Mouse (Mus musculus) heart, embryonic 11.5 days (tissue): ENCODE data around the gene Gm20388. TPM values are rescaled to one million over a fixed set of nuclear protein-coding genes. Genes with fewer than 3 reads are reported as not detected.

Experiments used
- ATAC-seq: fragments of 200-750 bp; cut with Nextera tagmentation; replicated peaks from 2 replicates; pipeline ENCODE4 v1.8.0; 2017; ENCODE audit warnings: moderate library complexity; ENCODE audit not compliant: insufficient number of reproducible peaks, low FRiP score, low TSS enrichment
- H3K27ac ChIP-seq: fragments of 300-500 bp; sonication (generic); 2 replicates; pipeline ENCODE4 v1.5.1; 2014; ENCODE audit warnings: mild to moderate bottlenecking, low read depth, low read length
- H3K27me3 ChIP-seq: fragments of 300-500 bp; sonication (generic); 2 replicates; pipeline ENCODE4 v1.6.1; 2014; ENCODE audit warnings: mild to moderate bottlenecking, low read length, mixed read lengths; ENCODE audit not compliant: control insufficient read depth, insufficient read depth
- H3K36me3 ChIP-seq: fragments of 300-500 bp; sonication (generic); 2 replicates; pipeline ENCODE4 v1.6.1; 2014; ENCODE audit warnings: mild to moderate bottlenecking, low read length, moderate library complexity, mixed read lengths; ENCODE audit not compliant: control insufficient read depth, insufficient read depth
- H3K4me1 ChIP-seq: fragments of 300-500 bp; sonication (generic); 2 replicates; pipeline ENCODE4 v1.6.1; 2014; ENCODE audit warnings: low read length; ENCODE audit not compliant: control insufficient read depth, insufficient read depth
- H3K4me2 ChIP-seq: fragments of 300-500 bp; sonication (generic); 2 replicates; pipeline ENCODE4 v1.6.1; 2014; ENCODE audit warnings: mild to moderate bottlenecking, moderate library complexity
- H3K4me3 ChIP-seq: fragments of 300-500 bp; sonication (generic); 2 replicates; pipeline ENCODE4 v1.5.1; 2014; ENCODE audit warnings: low read depth, low read length
- H3K9ac ChIP-seq: fragments of 300-500 bp; sonication (generic); 2 replicates; pipeline ENCODE4 v1.6.1; 2014; ENCODE audit warnings: mild to moderate bottlenecking, low read depth, low read length, moderate library complexity
- H3K9me3 ChIP-seq: fragments of 300-500 bp; sonication (generic); replicated peaks from 2 replicates; pipeline ENCODE4 v1.6.1; 2016; ENCODE audit warnings: low read length; ENCODE audit not compliant: control insufficient read depth
- WGBS: fragments of 180-500 bp; shearing (Covaris S2); extraction: QIAGEN DNeasy Blood & Tissue Kit; methylation state at CpG from one replicate; pipeline ENCODE4 v1.1.7; 2014; ENCODE audit not compliant: insufficient replicate concordance; 5-methylcytosine and 5-hydroxymethylcytosine counted together
- polyA plus RNA-seq: library from polyadenylated mRNA; unstranded; fragments of >200 nt; fragmentation: Nextera tagmentation; extraction: Ambion mirVana; gene quantifications from 2 replicates; pipeline ENCODE4 v1.2.1, GENCODE M21; 2014

The Gm20388 gene
- polyA plus RNA-seq, 1 experiment from 2014 or later = 6.4 TPM

DNA sequence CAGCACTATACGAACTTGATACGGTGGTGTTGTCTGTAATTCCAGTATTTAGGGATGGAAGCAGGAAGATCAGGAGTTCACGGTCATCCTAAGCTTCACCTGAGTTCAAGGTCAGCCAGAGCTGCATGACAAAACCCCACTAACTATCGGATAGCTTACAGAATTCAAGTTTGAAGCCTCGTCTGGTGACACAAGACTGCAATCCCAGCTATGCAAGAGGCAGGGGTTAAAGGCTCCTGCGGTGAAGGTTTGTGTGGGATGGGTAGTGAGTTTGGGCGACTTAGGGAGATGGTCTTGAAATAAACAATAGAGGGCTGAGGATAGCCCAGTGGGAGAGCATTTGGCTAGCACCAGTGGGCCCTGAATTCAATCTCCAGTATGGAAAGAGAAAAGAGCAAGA is 4287.6 kb downstream of the Gm20388 start:
- Histone ChIP-seq H3K36me3 (no peaks in the 10 kb centered on the region), H3K9me3 (no peaks in the 10 kb centered on the region), H3K4me3 (no peak overlapping the region), H3K27ac (no peak overlapping the region), H3K4me1 (no peaks in the 10 kb centered on the region), H3K27me3 (peaks cover 17% of the 10 kb centered on the region; the same call in 1 of the 2 replicates), H3K4me2 (no peak overlapping the region), H3K9ac (no peak overlapping the region)
- WGBS = 73% methylated on average over 7 of the region's 7 CpGs
- no peak for ATAC-seq

DNA sequence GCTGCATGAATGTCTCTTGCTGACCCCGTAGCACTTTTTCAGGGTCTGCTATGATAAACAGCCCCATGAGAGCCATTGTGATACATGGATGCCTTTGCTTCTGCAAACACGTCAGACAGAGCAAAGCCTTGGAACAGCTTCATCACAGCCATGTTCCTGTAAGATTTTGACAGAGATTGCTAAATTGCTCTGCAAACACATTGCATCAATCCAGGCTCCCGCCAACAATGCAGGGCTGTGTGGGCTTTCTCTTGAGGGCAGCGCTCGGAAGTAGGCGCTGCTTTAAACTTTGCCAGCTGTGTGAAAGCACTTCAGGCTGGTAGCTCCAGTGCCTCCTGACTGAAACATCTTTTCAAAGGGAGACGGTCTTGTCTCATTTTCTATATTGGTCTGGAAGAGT is 4289.8 kb downstream of the Gm20388 start:
- no peaks in the 10 kb centered on the region for H3K9me3 ChIP-seq
- WGBS = 60% methylated on average over 7 of the region's 7 CpGs
- no peak for ATAC-seq
- peaks cover 17% of the 10 kb centered on the region; the same call in 1 of the 2 replicates for H3K27me3 ChIP-seq
- no peak overlapping the region for H3K9ac ChIP-seq
- no peak overlapping the region for H3K4me2 ChIP-seq
- H3K4me1 ChIP-seq = no peaks in the 10 kb centered on the region
- no peaks in the 10 kb centered on the region for H3K36me3 ChIP-seq
- no peak overlapping the region for H3K27ac ChIP-seq
- H3K4me3 ChIP-seq = no peak overlapping the region

DNA sequence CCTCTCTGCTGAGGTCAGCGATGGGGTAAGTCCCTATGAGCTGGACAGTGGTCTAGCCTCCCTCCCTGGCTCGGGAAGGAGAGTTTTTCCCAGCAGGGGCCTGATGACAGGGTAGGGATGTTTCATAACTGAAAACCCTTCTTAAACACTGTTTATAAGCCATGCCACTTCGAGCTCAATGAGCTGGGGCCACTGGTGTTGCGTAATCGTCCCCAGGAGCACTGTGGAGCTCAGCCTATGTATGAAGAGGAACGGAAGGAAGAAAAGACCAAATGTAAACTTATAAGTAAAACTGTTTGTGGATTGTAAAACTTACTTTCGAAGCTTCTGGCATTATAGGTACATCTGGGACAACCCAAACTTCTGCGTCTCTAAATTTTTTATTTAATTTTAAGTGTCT is 4291.1 kb downstream of the Gm20388 start:
- Histone ChIP-seq H3K27ac (no peak overlapping the region), H3K9ac (no peak overlapping the region), H3K4me1 (no peaks in the 10 kb centered on the region), H3K4me3 (no peak overlapping the region), H3K4me2 (no peak overlapping the region), H3K9me3 (no peaks in the 10 kb centered on the region), H3K36me3 (no peaks in the 10 kb centered on the region), H3K27me3 (peaks cover 11% of the 10 kb centered on the region; the same call in 1 of the 2 replicates)
- 84% methylated on average over 8 of the region's 8 CpGs for WGBS
- no peak for ATAC-seq

DNA sequence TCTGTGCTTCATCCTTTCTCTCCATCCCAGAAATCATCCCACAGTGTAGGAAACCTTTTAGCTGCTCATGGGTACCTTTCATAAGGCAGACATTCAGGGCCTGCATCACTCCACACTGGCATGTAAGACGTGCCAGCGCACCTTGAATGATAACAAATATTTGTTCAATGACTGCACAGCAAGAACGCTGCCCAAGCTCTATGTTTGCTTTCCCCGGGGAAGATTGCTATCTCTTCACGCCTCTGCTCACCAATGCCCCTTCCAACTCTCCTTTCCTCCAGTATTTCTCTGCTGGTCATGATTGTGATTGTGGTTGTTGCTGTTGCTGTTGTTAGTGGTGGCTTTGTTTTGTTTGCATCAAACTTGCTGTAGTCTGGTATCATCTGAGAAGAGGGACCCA is 4292.3 kb downstream of the Gm20388 start:
- no peak overlapping the region for H3K4me2 ChIP-seq
- 64% methylated on average over 5 of the region's 5 CpGs for WGBS
- no peak overlapping the region for H3K9ac ChIP-seq
- H3K27me3 ChIP-seq = peaks cover 9% of the 10 kb centered on the region; the same call in 1 of the 2 replicates
- H3K4me3 ChIP-seq = no peak overlapping the region
- no peak overlapping the region for H3K27ac ChIP-seq
- ATAC-seq = no peak
- no peaks in the 10 kb centered on the region for H3K36me3 ChIP-seq
- H3K4me1 ChIP-seq = no peaks in the 10 kb centered on the region
- no peaks in the 10 kb centered on the region for H3K9me3 ChIP-seq

DNA sequence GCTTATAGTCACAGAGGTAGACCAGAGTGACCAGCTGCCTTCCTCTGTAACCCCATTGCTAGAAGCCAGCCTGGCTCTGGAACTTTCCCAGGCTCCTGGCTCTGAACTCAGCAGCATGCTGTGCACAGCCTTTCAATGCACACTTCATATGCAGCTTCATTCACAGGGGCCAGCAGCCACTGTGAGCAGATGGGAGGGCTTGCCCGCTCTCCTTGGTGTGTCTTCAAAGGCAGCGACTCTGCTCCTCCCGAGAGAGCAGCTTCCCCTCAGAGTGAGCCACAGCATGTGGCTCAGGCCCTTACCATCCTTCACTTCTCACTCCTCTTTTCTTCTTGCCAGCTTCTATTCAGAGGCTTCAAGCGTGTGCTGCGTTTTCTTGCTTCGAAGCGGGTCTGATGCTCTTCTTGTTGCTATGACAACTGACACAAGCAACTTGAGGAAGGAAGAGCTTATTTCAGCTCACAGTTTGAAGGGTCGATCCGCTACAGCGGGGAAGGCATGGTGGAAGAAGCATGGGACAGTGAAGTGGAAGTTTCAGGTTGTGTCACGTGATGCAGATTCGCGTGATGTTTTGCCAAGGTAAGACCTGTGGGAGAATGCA is 4293.5 kb downstream of the Gm20388 start:
- WGBS = 84% methylated on average over 13 of the region's 13 CpGs
- no peak for ATAC-seq
- H3K9ac ChIP-seq = no peak overlapping the region
- peaks cover 4% of the 10 kb centered on the region; the same call in 1 of the 2 replicates for H3K27me3 ChIP-seq
- no peaks in the 10 kb centered on the region for H3K36me3 ChIP-seq
- H3K4me3 ChIP-seq = no peak overlapping the region
- H3K4me1 ChIP-seq = no peaks in the 10 kb centered on the region
- H3K9me3 ChIP-seq = no peaks in the 10 kb centered on the region
- no peak overlapping the region for H3K4me2 ChIP-seq
- no peak overlapping the region for H3K27ac ChIP-seq

DNA sequence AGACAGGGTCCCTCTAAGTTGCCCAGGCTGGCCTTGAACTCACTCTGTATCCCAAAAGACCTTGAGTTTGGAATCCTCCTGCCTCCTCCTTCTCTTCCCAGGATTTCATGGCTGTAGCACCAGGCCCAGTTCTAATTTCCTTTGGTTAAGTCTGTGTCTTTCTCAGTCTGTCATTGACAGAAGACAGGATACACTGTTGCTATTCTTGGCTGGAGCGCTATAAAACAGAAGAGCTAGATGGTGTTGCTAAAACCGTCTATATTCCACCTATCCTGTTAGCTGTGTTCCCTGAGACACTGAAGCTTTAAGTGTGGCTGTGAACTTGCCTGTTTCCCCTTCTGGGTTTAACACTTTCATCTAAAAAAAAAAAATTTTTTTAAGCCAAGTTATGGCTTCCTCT is 4301.5 kb downstream of the Gm20388 start:
- no peak overlapping the region for H3K9ac ChIP-seq
- H3K27me3 ChIP-seq = no peaks in the 10 kb centered on the region
- peaks cover 9% of the 10 kb centered on the region for H3K4me1 ChIP-seq
- H3K4me3 ChIP-seq = no peak overlapping the region
- H3K36me3 ChIP-seq = no peaks in the 10 kb centered on the region
- H3K9me3 ChIP-seq = no peaks in the 10 kb centered on the region
- peak overlapping the region; percentile 80 for H3K27ac ChIP-seq
- ATAC-seq = no peak
- 30% methylated on average over 2 of the region's 2 CpGs for WGBS
- no peak overlapping the region for H3K4me2 ChIP-seq

DNA sequence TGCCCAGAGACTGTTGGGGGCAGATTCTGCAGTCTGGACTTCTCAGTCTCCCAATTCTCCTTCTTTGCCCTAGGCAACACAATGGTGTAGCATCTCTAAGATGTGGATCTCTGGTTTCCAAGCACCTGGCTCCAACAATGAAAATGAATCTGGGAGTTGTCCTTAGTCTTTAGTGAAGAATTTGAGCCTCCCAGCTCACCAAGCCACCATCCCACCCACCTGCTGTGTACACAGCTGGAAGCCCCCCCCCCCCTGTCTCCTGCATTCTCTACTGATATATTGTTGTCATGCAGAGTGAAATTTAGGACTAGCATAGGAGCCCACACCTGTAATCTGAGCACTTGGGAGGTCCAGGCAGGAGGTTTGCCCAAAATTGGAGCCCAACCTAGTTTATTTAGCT is 4306.3 kb downstream of the Gm20388 start:
- H3K4me1 ChIP-seq = peaks cover 8% of the 10 kb centered on the region
- no peak overlapping the region for H3K27ac ChIP-seq
- ATAC-seq = no peak
- no peaks in the 10 kb centered on the region for H3K36me3 ChIP-seq
- H3K4me2 ChIP-seq = no peak overlapping the region
- H3K9me3 ChIP-seq = no peaks in the 10 kb centered on the region
- H3K4me3 ChIP-seq = no peak overlapping the region
- no peaks in the 10 kb centered on the region for H3K27me3 ChIP-seq
- H3K9ac ChIP-seq = no peak overlapping the region

DNA sequence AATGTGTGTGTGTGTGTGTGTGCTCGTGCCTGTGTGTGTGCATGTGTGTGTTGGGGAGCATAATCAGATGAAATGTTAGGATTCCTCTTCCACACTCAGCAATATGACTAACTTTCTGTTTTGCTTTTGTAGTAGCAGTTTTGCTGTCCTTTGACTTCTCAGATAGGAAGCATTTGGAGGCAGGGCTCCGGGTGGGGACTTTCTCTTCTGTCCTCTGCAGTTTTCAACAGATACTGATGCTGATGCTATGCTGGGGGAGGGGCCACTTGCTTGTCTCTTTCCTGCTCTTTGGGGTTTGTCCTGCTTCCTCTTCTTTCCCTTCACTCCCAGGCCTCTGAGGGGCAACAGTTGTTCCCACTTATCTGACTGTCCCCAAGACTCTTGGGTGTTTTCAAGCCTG is 4319.2 kb downstream of the Gm20388 start:
- Histone ChIP-seq H3K4me2 (peak overlapping the region; percentile 100; the same call in 1 of the 2 replicates), H3K27me3 (peaks cover 2% of the 10 kb centered on the region; the same call in 1 of the 2 replicates), H3K9me3 (no peaks in the 10 kb centered on the region), H3K36me3 (no peaks in the 10 kb centered on the region), H3K27ac (peak overlapping the region; percentile 75), H3K4me1 (peaks cover 33% of the 10 kb centered on the region), H3K4me3 (no peak overlapping the region), H3K9ac (no peak overlapping the region)
- ATAC-seq = no peak
- WGBS = 45% methylated on average over 2 of the region's 2 CpGs

DNA sequence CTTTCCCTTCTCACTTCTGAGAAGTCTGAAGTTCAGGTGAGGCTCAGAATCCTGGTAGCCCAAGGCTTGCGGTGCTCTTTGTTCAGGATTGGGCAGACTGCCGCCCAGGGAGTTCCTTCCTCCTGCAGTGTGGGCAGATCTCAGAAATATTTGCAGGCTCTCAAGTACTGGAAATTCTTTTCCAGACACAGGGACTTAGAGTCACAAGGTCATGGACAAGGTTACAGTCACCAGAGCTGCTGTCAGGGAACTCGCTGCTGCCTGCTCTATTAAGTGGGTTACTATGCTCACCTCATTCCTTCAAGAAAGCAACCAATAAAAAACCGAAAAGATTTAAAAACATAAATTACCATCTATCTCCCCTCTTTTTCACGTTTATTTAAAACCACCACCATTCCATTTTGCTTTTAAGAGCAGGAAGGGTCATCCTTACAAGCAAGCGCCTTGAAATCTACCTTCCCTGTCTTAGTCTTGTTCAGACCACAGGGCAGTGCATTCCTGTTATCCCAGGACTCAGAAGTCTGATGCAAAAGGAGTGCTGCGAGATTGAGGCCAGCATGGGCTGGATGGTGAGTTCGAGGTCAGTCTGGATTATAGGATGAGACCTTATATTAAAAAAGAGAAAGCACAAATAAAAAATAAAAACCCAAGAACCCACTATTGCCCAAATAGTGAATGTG is 4320.0 kb downstream of the Gm20388 start:
- Histone ChIP-seq H3K4me2 (peak overlapping the region; percentile 100), H3K9me3 (no peaks in the 10 kb centered on the region), H3K4me1 (peaks cover 34% of the 10 kb centered on the region), H3K27ac (peak overlapping the region; percentile 75), H3K9ac (peak overlapping the region; percentile 49), H3K36me3 (no peaks in the 10 kb centered on the region), H3K27me3 (peaks cover 2% of the 10 kb centered on the region; the same call in 1 of the 2 replicates), H3K4me3 (peak overlapping the region; percentile 92)
- WGBS = 33% methylated on average over 8 of the region's 8 CpGs
- no peak for ATAC-seq
